Mouse (Mus musculus) bone marrow, adult 2 months (tissue): ENCODE results near the gene Rplp0.

Experiments
- CTCF ChIP-seq: fragments of 200-500 bp; IDR thresholded peaks from 2 replicates; pipeline ENCODE4 v1.5.1; 2011; ENCODE audit warnings: low read length, control low read depth; ENCODE audit not compliant: control insufficient read depth, insufficient read depth
- POLR2A ChIP-seq: fragments of 200-500 bp; IDR thresholded peaks from 2 replicates; pipeline ENCODE4 v1.6.1; 2011; ENCODE audit warnings: low read depth, mild to moderate bottlenecking, control low read depth, low read length, borderline replicate concordance; ENCODE audit not compliant: control insufficient read depth

- TF ChIP-seq CTCF (no peak), POLR2A (no peak)
These were observed 33.9 kb upstream of the Rplp0 start for GRCm38 (mm10) chr5:115525416-115525815.
